Mouse (Mus musculus) heart, postnatal 0 days (tissue): Measurements from ENCODE around the gene Ntrk3. TPM values are rescaled to one million over a fixed set of nuclear protein-coding genes. Genes with fewer than 3 reads are reported as not detected.
A peak's percentile ranks its signal among the peaks of the same experiment; 100 is the strongest.

ENCODE experiments used
- ATAC-seq: fragments of 200-750 bp; cut with Nextera tagmentation; 2 replicates; pipeline ENCODE4 v1.8.0; 2017; ENCODE audit warnings: low read depth, moderate number of reproducible peaks, moderate library complexity; ENCODE audit not compliant: insufficient read depth
- DNase-seq: peaks from one replicate; pipeline ENCODE4 v3.0.0-alpha.2; 2016; ENCODE audit warnings: low spot score
- H3K27ac ChIP-seq: fragments of 300-500 bp; sonication (generic); 2 replicates; pipeline ENCODE4 v1.5.1; 2014; ENCODE audit warnings: low read depth, mild to moderate bottlenecking
- H3K27me3 ChIP-seq: fragments of 300-500 bp; sonication (generic); 2 replicates; pipeline ENCODE4 v1.6.1; 2014; ENCODE audit warnings: low read length, mixed read lengths; ENCODE audit not compliant: control insufficient read depth, insufficient read depth
- H3K36me3 ChIP-seq: fragments of 300-500 bp; sonication (generic); replicated peaks from 2 replicates; pipeline ENCODE4 v1.6.1; 2014; ENCODE audit warnings: low read length, mixed read lengths; ENCODE audit not compliant: control insufficient read depth, insufficient read depth
- H3K4me1 ChIP-seq: fragments of 300-500 bp; sonication (generic); 2 replicates; pipeline ENCODE4 v1.6.1; 2014; ENCODE audit warnings: antibody characterized with exemption; ENCODE audit not compliant: control insufficient read depth, insufficient read depth
- H3K4me2 ChIP-seq: fragments of 300-500 bp; sonication (generic); 2 replicates; pipeline ENCODE4 v1.6.1; 2014; ENCODE audit warnings: low read depth, mild to moderate bottlenecking, low read length, moderate library complexity
- H3K4me3 ChIP-seq: fragments of 300-500 bp; sonication (generic); 2 replicates; pipeline ENCODE4 v1.5.1; 2014; ENCODE audit warnings: low read depth, low read length
- H3K9ac ChIP-seq: fragments of 300-500 bp; sonication (generic); replicated peaks from 2 replicates; pipeline ENCODE4 v1.6.1; 2014; ENCODE audit warnings: low read depth, low read length, mixed read lengths
- H3K9me3 ChIP-seq: fragments of 300-500 bp; sonication (generic); replicated peaks from 2 replicates; pipeline ENCODE4 v1.6.1; 2016; ENCODE audit warnings: low read length; ENCODE audit not compliant: control insufficient read depth
- CTCF ChIP-seq: IDR thresholded peaks from 2 replicates; pipeline ENCODE4 v1.5.1; 2016; ENCODE audit warnings: antibody characterized with exemption, control low read depth, low read depth
- EP300 ChIP-seq: IDR thresholded peaks from 2 replicates; pipeline ENCODE4 v1.6.1; 2016; ENCODE audit warnings: antibody characterized with exemption, low read depth
- WGBS: fragments of 180-500 bp; shearing (Covaris S2); extraction: QIAGEN DNeasy Blood & Tissue Kit; methylation state at CpG from one replicate; pipeline ENCODE4 v1.1.7; 2014; 5-methylcytosine and 5-hydroxymethylcytosine counted together
- polyA plus RNA-seq: library from polyadenylated mRNA; unstranded; fragments of >200 nt; fragmentation: Nextera tagmentation; extraction: Ambion mirVana; gene quantifications from 2 replicates; pipeline ENCODE4 v1.2.1, GENCODE M21; 2015
- total RNA-seq: library from RNA; depleted of rRNA; stranded (reverse); fragments of >200 nt; gene quantifications from 2 replicates; pipeline ENCODE4 v1.2.3, GENCODE M21; 2014; ENCODE audit warnings: low replicate concordance

The Ntrk3 gene
- total and polyA plus RNA-seq, 2 experiments from 2014 or later: 1.1 to 4.2 TPM

GRCm38 (mm10) chr7:78599941-78600677, 137.7 kb downstream of the Ntrk3 start:
- H3K9me3 ChIP-seq: no peaks in the 10 kb centered on the region
- no peak for TF ChIP-seq CTCF
- no peaks in the 10 kb centered on the region for H3K36me3 ChIP-seq
- 69% methylated on average over 6 of the region's 6 CpGs for WGBS
- H3K4me1 ChIP-seq: no peaks in the 10 kb centered on the region
- H3K9ac ChIP-seq: no peak overlapping the region
- peaks cover 18% of the 10 kb centered on the region; the same call in 1 of the 2 replicates for H3K27me3 ChIP-seq
- H3K4me2 ChIP-seq: no peak overlapping the region
- ATAC-seq (no peak), DNase-seq (no peak)
- no peak overlapping the region for H3K27ac ChIP-seq
- no peak overlapping the region for H3K4me3 ChIP-seq

GRCm38 (mm10) chr7:78598147-78598546, 139.7 kb downstream of the Ntrk3 start:
- H3K9me3 ChIP-seq: no peaks in the 10 kb centered on the region
- H3K27ac ChIP-seq: no peak overlapping the region
- no peaks in the 10 kb centered on the region for H3K36me3 ChIP-seq
- H3K4me2 ChIP-seq: peak overlapping the region; percentile 28; the same call in 1 of the 2 replicates
- no peak overlapping the region for H3K9ac ChIP-seq
- H3K4me1 ChIP-seq: no peaks in the 10 kb centered on the region
- WGBS: 28% methylated on average over 12 of the region's 12 CpGs
- TF ChIP-seq CTCF (no peak), EP300 (no peak)
- ATAC-seq (no peak), DNase-seq (no peak)
- peaks cover 18% of the 10 kb centered on the region; the same call in 1 of the 2 replicates for H3K27me3 ChIP-seq
- no peak overlapping the region for H3K4me3 ChIP-seq

- Histone ChIP-seq H3K36me3 (no peaks in the 10 kb centered on the region), H3K27me3 (peaks cover 18% of the 10 kb centered on the region; the same call in 1 of the 2 replicates)
- ATAC-seq: no peak
These were observed 140.3 kb downstream of the Ntrk3 start for GRCm38 (mm10) chr7:78597251-78598129.

GRCm38 (mm10) chr7:78596556-78596955, 141.3 kb downstream of the Ntrk3 start:
- H3K4me3 ChIP-seq: no peak overlapping the region
- H3K4me2 ChIP-seq: no peak overlapping the region
- no peak for TF ChIP-seq CTCF
- no peak for TF ChIP-seq EP300
- H3K4me1 ChIP-seq: no peaks in the 10 kb centered on the region
- DNase-seq (no peak), ATAC-seq (no peak)
- 47% methylated on average over 5 of the region's 5 CpGs for WGBS
- peaks cover 18% of the 10 kb centered on the region; the same call in 1 of the 2 replicates for H3K27me3 ChIP-seq
- no peaks in the 10 kb centered on the region for H3K36me3 ChIP-seq
- H3K27ac ChIP-seq: no peak overlapping the region
- no peaks in the 10 kb centered on the region for H3K9me3 ChIP-seq
- H3K9ac ChIP-seq: no peak overlapping the region

More at GRCm38 (mm10) chr7:78597251-78598129, 140.3 kb downstream of the Ntrk3 start:
- Histone ChIP-seq H3K4me3 (no peak overlapping the region), H3K4me1 (no peaks in the 10 kb centered on the region), H3K27ac (no peak overlapping the region), H3K4me2 (peak overlapping the region; percentile 28; the same call in 1 of the 2 replicates), H3K9me3 (no peaks in the 10 kb centered on the region), H3K9ac (no peak overlapping the region)
- DNase-seq: no peak
- no peak for TF ChIP-seq EP300
- TF ChIP-seq CTCF: no peak
- 16% methylated on average over 14 of the region's 15 CpGs for WGBS

- Histone ChIP-seq H3K4me3 (no peak overlapping the region), H3K4me2 (no peak overlapping the region), H3K27me3 (peaks cover 18% of the 10 kb centered on the region; the same call in 1 of the 2 replicates), H3K36me3 (no peaks in the 10 kb centered on the region), H3K27ac (no peak overlapping the region), H3K9me3 (no peaks in the 10 kb centered on the region), H3K4me1 (no peaks in the 10 kb centered on the region), H3K9ac (no peak overlapping the region)
- peak; percentile 84 for TF ChIP-seq CTCF
- no peak for TF ChIP-seq EP300
- WGBS: 4% methylated on average over 4 of the region's 4 CpGs
- DNase-seq (peak; percentile 30), ATAC-seq (no peak)
These were observed 141.9 kb downstream of the Ntrk3 start for GRCm38 (mm10) chr7:78595895-78596294.
